Mouse (Mus musculus) liver, adult (tissue): ENCODE data around the gene Dnajc22.
A peak's percentile ranks its signal among the peaks of the same experiment; 100 is the strongest.

ENCODE experiments used
- GATA4 ChIP-seq: IDR thresholded peaks from 2 replicates; pipeline ENCODE4 v1.6.1; 2014; ENCODE audit warnings: mild to moderate bottlenecking, low read length; ENCODE audit not compliant: insufficient replicate concordance

The Dnajc22 gene

DNA sequence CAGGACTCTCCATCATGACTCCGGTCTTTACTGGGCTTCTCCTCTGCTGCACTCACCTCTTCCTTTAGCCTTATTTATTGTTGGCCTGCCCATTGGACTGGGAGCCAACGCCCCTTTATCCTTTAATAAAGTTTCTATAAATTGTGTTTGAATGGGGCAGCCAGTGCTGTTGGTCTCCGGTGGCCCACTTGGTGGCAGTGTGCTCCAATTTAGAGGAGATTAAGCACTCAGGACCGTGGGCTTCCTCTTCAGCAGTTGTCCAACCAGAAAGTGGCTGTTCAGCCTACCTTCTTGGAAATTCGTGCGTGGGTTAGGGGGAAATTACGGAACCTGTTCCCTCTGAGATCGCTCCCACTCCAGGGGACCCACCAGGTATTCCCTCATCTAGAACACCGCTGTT is 9.7 kb upstream of the Dnajc22 start:
- peak; percentile 13; the same call in 1 of the 2 replicates for TF ChIP-seq GATA4

DNA sequence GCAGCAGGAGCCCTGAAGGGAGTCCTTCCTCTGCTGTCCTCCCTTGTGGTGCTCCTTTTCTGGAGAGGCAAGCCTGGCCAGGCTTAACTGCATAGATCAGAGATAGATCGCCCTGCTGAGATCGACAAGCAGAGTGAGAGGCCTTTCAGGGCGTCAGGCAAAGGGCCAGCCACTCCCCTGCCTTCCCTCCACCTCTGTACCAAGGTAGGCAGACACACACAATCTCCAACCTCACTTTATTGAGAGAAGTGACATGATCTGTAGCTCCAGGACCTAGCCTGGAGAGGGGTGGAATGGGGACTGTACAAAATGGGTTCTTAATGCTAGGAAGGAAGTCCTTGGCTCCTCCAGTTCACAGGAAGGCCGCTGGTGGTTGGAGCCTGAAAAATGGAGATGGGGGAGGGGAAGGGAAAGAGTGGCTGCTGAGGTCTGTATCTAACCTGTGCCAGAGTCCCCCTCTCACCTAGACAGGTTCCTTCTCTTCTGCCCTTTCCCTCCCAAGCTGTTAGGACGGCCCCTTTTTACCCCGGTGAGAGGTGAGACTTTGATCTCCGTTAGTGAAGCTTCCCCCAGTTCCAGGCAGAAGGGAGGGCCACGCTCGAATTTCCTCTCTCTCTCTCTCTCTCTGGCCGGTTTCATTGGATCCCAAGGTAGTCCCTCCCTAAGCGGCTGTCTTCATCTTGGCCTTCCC is 9.0 kb upstream of the Dnajc22 start:
- no peak for TF ChIP-seq GATA4

DNA sequence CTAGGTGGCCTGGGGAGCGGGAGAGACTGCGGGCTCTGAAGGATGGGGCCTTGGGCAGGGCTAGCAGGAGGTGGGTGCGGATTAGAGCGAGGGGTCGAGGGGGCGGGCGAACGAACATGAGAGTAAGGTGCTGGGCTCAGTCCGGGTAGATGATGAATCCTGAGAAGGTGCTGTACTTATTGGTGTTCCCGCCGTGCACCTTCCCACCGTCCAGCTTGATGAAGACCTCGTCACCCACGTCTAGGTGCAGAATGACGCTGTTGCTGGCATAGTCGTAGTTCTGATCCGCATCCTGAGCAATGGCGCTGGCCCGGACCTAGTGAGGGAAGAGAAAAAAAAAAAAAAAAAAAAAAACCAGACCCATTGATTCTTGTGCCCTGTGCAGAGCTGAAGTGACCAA is 8.4 kb upstream of the Dnajc22 start:
- no peak for TF ChIP-seq GATA4

DNA sequence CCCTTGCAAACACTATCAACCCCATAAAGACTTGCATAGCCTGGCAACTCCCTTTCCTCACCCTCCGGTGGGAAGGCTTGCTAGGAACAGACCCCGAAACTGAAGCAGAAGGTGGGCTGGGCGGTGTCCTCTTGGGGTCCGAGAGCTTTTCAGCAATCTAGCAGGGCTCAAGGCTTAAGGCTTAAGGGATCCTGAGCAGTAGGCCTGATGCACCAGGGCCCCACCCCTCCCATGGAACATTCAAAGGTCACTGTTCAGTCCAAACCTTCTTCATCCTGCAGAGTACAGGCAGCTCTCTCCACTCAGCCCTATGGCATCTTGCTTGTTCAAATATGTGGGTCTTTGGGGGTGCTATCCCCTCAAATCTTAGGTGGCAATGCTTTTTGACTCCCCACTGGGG is 7.0 kb upstream of the Dnajc22 start:
- no peak for TF ChIP-seq GATA4

DNA sequence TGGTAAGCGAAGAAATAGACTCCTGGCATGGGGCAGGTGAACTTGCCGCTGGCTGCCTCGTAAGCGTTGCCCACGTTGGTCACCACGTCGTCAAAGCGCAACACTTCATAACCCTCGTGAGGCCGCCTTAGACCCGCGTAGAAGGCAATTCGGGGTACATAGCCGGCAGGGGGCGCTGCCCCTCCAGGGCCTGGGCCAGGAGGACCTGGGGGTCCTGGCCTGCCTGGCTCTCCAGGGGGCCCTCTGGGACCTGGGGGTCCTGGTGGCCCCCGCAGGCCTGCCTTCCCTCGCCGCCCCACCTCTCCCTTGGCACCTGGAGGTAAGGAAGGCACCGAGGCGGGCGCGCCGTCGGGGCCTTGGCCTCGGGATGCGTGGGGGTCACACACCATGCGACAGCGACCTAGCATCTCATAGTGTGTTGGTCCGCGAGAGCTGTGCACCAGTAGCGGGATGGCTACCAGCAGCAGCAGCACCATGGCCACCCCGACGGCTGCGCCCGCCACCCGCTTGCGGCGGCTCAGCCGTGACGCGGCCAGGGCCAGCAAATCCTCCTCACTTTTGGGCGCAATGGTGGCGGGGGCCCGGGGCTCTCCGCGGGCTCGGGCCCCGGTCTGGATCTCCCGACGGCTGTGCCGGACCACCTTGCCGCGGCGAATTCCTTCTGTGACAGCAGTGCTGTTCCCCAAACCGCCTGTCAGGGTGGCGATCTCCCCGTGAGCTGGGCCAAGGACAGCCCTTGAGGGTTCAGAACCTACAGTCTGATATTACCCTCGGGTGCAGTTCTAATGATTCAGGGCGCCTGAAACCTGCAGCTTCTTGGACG is 5.5 kb upstream of the Dnajc22 start, which contains the start of gene C1ql4:
Gene C1ql4 (minus strand): TSS at position 565 of the 823 bp plus-strand sequence.
- TF ChIP-seq GATA4: no peak

DNA sequence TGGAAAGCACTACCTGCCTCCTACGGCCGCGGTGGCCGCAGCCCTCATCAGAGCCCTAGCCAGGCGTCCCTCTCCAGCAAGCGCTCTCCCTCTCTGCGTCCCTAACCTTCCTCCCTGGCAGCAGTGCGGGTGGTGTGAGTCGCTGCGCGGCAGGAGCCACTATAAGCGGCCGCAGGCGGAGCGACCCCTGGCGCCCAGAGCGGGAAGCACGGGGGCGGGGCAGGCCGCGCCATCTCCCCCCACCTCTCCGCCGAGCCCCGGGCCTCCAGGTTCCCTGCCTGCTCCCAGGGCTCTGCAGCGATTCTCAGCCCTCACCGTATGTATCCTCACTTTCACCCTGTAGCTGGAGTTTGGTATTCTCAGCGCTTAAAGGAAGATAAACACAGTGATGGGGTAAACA is 4.7 kb upstream of the Dnajc22 start:
- no peak for TF ChIP-seq GATA4

DNA sequence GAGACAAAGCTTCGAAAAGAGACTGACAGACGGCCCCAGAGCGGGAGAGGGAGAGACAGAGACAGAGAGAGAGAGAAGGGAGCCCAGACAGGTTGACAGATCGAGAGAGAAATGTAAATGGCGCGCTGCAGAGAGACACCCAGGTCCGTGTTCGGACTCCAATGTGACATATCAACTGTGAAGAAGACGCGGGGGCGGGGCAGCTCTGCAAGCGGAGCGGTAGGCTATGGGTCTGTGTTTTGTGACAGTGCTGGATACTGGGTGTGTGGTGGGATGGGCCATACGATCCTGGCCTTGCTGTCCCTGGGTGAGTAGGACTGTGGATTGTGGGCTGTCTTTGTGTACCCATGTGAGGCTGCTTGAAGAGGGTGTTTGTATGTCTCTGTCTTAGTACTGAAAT is 3.9 kb upstream of the Dnajc22 start:
- no peak for TF ChIP-seq GATA4

DNA sequence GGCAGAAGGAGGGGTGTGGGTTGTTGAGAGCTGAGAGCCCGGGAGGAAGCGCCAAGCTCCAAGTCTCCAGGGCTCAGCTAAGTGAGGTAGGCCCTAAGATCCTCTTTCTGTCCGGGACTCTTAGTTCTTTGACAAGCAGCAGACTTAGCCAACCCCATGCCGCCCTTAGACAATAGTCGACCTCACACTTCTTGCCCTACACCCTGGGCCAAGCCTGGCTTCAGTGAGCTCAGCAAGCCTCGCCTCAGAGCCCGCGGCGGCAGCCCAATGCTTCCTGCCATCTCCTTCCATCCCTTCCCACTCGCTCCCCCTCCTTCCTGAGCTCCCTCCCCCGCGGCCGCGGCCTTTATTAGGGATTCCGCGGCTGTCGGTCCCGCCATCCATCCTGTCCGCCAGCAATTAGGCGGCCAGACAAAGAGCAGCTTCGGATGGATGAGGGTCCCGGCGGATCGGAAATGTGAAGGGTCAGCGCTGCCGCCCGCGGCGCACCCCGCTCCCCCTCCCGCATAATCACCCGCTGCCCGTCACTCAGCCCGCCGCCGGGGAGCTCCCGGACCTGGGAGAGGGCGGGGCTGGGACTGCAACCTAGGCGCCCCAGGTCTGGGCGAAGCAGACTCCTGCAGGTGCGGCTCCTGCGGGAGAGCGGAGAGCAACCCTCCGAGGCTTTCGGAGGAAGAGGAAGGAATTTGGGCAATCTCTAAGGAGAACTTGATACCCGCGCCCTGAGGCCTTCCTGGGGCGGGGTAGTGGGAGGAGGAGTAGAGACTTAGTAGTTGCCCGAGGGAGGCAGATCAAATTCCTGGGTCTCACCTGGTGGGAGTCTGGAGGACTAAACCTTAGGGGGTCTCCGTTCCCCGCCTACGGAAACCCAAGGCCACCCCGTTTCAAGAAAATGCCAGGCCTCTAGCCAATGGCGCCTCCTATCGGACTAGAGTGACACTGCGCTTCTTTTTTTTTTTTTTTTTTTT is 605 bp downstream of the Dnajc22 start:
- no peak for TF ChIP-seq GATA4

DNA sequence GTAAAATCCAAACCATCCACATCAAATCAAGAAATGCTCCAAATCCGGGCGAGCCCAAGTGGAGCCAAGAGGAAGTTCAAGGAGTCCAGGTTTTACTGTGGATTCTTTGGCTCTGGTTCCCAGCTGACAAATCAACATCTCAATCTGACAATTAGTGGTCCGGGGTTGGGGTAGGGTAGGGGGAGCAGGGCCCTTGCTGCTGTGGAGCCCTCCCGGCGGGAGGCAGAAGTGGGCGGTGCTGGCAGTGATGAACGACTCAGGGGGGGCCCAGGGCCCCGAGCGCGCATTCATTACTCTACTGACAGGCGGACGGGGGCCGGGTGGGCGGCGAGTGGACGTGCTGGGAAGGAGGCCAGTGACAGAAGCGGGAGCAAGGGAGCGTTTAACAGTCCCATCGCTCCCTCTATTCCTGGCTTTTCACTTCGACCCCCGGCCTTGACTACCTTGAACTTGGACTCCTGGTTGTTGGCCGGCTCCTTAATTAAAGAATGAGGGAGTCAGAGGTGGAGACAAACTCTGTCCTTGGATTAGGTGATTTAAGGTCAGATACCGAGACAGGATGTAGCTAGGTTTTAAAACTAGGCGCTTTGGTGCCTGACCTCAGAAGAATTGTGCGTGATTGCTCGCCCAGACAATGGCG is 1.8 kb downstream of the Dnajc22 start:
- no peak for TF ChIP-seq GATA4

DNA sequence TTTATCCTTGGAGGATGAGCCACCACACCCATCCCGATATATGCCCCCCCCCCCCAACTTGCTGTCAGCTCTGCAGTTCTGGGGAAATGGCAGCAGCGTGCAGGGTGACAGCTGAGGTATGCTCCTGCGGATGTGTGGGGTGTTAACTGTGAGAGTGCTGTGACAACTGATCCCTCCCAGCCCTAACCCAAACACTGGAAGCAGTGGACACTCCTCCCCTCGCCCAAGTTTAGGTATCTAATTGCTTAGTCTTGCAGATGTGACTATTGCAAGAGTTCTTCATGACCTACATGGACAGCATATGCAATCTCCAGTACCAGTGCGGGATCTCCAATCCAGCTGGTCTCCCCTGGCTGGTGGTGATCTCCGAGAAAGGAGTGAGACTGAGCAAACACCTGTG is 2.4 kb downstream of the Dnajc22 start:
- no peak for TF ChIP-seq GATA4

DNA sequence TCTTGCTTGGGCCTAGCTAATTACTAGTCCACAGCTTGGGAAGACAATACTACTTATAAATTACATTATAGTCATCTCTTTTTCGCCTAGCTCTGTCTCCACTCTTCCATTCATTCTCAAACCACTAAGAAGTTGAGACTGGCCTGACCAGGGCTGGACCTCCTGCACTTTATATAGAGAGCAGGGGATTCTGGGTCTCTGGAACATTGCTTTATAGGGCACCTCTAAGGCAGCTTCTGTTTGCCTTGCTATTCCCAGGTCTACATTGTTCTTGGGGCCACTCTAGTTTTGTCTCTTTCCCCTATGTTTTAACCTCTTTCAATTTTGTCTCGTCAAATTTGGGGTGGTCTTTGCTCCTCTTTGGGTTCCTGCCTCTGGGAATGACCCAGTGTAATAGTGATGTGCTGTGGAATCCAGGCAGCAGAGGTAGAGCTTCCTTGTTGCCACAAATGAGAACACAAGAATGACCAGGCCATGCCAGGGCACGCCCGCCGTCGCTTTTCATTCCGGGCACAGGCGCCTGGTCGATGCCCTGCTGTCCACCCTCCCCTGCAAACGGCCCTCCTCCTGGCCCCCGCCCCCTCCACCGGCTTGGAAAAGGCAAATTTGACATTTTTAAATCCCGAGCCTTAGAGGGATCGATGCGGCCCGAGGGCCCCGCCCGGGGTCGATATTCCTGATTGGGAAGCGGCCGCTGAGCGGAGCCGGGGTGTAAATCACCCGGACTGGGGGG is 3.3 kb downstream of the Dnajc22 start:
- TF ChIP-seq GATA4: no peak

DNA sequence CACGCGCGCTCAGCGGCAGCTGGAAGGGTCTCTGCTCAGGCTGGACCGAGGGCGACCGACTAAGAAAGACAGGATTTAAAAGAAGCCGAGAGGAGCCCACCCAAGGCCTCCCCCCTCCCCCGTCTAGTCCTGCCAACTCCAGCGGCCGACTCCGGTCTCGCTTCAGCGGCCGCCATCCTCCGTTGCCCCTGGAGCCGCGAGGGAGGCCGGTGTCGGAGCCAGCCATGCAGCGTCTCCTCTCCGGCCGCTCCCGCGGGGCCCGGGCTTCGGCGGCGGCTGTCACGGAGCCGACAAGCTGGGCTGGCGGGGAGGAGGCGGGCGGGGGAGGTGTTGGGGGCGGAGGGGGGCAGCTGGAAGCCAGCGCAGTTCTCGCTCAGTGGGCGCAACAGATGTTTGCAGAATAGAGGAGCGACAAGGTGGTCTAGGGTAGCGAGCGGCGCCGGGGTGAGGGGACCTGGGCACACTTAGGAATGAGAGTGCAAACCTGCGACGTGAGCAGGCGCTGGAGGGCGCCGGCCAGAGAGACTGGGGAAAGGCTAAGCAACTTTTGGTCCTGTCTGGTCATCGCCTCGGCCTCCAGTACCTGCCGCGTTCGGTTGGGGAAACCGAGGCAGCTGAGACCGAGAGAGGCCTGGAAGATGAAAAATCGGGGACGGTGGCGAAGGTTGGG is 4.0 kb downstream of the Dnajc22 start:
- no peak for TF ChIP-seq GATA4

DNA sequence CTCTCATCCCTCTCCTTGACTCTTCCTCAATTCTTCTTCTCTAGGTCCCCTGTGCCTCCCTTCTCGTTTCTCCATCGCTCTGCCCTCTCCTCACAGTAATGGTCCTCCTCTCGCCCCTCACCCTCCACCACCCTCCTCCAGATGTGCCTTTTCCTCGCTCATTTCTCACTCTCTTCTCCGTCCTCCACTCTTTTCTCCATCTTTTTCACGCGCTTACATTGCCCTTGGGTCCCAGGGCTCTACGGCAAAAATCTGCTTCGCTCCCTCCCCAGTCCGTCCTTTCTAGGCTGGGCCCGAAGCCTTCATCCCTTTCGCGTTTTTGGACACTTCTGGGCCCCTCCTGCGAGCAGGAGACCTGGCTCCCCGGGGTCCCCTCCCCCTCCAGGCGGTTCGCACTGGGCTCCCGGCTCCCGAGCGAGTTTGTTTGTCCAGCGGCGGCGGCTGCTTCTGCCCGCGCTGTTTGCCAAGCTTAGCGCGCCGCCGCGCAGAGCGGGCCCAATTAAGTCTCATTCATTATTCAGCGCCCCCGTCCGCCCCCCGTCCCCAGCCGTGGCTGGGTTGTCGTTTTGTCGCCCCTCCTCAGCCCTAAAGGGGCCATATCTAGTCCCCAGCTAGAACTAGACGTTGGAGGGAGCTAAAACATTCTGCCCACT is 5.0 kb downstream of the Dnajc22 start:
- TF ChIP-seq GATA4: no peak
